Mouse (Mus musculus) layer of hippocampus, postnatal 36 days (tissue): ENCODE data around the gene Slc38a1. TPM values are rescaled to one million over a fixed set of nuclear protein-coding genes. Genes with fewer than 3 reads are reported as not detected.
"Not testable (repeated sequence)": the region's sequence is repeated elsewhere in the genome, so short reads cannot be mapped to it uniquely, and the experiment has no call there.

Source experiments
- DNase-seq, 2 experiments: peaks; one replicate each; pipeline ENCODE4 v3.0.0; 2022
- total RNA-seq, 2 experiments: library from RNA; stranded (reverse); gene quantifications; 2 replicates each; pipeline ENCODE4 v1.2.3; 2021

Gene Slc38a1
- total RNA-seq, 2 experiments from 2014 or later = 78.3 to 79.3 TPM

DNA sequence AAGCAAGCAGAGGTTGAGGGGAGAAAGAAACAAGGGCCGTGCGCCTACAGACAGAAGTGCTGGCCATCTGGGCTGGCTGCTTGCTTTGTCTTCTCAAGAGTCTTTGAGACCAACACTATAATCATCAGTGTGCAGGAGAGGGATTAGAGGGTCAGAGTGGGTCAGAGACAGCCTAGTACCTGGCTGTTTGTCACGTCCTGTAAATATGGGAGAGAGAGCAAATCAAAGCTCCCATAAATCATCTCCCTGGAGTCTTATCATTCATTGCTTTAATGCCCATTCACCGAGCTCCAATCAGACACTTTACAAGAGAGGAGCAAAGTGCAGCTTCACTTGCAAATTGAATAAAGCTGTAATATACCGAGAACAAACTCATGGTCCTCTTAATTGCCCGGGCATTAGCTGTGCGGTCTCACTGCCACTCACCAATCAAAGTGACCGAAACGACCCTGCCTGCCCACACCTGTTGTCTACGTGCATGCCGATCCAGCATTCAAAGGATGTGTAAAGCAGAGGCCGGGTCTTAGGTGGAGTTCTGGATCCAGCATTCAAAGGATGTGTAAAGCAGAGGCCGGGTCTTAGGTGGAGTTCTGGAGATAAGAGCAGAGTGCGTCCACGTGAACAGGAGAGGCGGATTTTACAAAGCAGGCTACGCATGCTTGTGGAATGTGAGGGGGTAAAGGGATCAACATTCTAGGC is 15.0 kb upstream of the Slc38a1 start:
- no peak for DNase-seq

DNA sequence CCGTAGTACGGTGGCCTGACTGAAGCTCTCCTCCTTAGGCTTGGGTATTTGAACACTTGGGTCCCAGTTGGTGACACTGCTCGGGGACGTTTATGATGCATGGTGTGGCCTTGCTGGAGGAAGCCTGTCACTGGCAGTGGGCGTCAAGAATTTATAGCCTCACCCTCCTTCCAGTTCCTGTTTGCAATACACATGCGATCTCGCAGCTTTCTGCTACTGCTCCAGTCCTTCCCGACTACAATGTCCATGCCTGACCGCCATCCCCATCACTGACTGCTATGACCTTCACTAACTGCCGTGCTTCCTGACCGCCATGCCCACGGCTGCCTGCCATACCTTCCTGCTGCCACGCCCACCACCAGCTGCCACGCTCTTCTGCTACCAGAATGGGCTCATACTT is 12.8 kb upstream of the Slc38a1 start:
- DNase-seq = no peak

DNA sequence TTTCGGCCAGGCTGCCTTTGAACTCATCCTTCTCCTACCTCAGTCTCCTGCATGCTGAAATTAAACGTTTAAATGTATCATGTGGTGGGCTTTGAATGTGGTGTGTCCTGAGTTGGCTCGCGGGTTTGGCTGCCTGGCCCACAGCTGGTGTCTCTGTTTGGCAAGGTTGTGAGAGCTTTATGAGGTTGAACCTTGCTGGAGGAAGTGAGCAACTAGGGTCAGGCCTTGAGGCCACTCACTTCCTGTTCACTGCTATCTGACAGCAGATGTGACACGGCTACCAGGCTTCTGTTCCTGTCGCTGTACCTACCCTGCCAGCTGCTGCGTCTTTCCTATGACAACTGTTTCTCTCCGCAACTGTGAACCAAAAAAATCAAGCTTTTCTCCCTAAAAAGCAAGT is 12.0 kb upstream of the Slc38a1 start:
- DNase-seq = no peak

DNA sequence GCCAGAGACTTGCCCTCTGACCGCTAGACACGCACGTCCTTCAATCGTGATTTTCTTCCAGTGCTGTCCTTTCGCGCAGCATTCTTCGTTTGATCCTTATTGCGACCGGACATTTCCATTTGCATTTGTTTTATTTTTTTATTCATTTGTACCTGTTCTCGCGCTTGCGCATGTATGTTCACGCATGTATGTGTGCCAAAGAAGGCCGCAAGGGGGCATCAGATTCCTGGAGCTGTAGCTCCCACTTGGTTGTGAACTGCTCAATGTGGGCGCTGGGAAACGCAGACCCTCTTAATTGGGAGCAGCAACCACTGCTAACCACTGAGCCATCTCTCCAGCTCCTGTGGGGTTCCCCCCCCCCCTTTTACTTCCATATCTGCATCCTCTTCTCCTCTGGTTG is 10.3 kb upstream of the Slc38a1 start:
- no peak for DNase-seq

DNA sequence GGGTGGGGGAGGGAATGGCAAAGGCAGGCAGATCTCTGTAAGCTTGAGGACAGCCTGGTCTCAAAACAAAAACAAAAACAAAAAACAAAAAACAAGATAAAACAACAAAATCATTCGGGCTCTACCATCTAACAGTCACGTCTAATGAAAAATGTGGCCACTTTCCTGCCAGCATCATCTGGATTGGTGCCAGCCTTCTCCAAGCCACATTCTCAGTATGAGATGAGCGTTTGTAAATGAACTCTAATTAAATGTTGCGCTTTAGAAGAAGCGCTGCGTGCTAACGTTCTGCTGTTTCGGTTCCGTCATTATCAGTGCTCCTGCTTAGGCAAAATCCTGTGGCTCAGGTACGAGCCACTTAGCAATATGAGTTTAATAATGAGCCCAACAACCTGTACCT is 9.8 kb upstream of the Slc38a1 start:
- no peak for DNase-seq

DNA sequence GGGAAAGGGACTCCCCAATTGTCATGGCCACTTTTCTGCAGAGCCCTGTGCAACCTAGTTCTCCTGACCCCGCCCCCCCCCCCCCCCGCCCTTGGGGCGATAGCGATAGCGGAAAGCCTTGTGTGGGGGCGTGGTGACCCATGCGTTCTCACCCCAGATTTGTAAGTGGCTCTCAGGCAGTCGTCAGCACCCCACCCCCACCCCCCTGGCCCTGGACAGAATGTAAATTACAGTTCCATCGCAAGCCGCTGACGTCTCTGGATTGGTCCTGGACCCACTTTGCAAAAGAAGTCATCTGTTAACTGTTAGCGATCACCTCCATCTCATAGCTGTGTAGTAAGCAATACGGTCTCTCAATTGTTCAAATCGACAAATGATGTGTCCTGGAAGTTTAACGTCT is 4.7 kb upstream of the Slc38a1 start:
- DNase-seq = no peak

DNA sequence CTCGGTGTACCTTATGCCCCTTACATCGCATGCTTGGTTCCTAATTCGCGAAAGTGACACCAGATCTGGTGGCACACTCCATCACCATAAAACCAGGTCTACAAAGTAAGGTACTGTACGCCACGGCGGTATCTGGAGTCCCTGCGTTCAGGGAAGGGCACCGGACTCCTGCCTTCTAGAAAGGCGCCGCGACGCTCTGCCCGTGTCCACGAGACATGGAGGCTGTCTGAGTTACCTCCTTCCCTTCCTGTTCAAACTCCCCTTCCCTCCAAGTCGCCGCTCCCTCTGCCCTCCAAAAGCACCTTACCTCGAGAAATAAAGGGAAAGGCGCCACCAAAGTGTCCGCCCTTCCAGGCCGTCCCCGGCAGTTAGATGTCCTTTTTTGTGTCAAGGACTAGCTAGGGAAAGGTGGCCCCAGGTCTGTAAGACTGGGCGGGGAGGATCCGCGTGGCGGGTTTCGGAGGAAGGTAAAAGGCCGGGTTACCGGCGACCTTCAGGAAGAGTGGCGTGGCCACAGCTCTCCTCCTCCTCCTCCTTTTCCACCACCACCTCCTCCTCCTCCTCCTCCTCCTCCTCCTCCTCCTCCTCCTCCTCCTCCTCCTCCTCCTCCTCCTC is 785 bp downstream of the Slc38a1 start:
- peak; percentile 27 to 38 for DNase-seq

DNA sequence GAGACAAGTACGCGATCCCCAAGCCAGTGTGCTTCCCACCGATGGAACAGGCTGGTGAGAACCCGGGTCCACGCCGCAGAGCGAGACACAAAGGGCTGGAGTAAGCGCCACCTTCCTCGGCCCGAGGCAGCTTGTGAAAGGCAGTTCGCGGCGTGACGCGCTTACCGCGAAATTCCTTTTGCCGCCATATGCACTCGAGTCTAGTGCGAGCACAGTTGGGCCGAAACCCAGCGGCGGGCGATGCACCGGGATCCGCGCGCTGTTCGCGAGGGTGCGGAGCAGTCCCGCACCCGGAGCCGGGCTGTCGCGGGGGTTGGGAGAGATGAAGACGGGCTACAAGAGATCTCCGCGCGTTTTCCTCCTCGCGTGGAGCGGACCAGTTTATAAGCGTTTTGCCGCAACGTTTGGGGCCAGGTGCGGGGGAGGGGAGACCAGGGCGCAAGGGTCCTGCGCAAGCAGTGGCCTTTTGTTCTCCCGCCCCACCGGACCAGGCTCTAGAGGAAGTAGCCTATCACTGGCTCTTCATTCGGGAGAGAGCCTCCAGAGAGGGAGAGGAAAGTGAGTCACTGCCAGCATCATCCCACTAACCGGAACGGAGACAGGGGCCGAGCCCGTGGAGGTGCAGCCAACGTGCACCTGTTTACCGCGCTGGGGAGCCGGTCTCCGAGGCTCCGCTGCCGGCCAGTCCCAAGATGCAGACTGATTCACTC is 1.4 kb downstream of the Slc38a1 start:
- DNase-seq = peak; percentile 69 to 71

DNA sequence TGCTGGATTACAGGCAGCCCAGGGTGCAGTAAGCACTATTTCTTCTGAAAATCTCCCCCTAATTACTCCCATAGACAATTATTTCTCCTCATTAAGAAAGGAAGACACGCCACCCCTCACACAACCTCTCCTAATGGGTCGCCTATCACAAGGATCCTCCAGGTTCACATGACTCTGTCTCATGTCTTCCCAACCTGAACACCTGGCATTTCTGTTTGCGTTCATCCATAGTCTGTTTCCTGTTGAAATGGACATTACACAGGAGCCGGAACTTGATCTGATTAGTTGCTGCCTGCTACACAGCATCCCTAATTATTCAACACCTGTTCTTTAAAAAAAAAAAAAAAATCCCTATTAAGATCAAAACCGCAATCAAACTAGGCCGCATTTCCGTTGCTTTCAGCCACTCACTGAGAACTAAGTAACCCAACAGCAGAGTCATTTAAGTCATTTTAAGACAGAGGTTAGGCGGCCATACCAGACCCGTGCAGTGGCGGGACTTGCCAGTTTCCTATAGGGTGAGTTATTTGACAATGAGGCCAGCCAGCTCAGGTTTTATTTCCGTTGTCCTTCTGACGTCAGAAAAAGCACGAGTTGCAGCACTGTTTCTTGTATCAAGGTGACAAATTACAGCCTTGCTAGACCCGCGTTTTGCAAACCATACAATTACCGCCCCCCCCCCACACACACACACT is 2.3 kb downstream of the Slc38a1 start:
- peak; percentile 12 to 14 for DNase-seq

DNA sequence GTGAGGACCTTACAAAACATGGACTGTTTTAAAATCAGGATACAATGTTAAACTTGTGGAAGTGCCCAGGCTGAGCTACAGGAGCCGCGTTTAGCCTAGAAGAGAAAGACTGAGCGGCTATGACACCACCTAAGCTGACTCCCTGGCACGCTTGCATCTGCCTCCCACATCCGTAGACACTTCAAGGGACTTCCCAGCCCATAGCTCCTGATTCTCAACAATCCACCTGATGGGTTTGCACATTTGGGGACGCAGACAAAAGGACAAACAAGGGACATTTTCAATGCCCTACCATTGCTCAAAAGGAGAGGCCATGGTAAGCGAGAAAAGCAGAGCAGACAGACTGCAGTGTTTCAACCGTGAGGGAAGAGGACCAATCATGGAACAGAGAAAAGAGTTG is 3.1 kb downstream of the Slc38a1 start:
- DNase-seq = no peak

DNA sequence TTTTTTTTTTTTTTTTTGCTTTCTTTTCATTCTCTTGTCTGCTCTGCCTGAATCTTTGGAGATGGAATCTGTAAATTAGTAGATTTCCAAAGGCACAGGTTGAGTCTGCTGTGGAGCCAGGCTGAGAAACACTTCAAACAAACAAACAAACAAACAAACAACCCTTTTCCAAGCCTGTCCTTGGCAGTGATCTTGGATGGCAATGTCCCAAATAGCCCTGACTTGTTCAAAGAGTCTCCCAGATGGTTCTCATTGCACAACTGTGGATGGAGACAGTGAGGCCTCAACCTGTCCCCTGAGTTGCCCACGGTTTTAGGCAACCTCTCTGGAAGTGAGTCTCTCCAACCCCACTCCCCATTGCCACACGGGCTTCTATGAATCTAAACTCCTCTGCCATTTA is 4.1 kb downstream of the Slc38a1 start:
- DNase-seq = no peak

DNA sequence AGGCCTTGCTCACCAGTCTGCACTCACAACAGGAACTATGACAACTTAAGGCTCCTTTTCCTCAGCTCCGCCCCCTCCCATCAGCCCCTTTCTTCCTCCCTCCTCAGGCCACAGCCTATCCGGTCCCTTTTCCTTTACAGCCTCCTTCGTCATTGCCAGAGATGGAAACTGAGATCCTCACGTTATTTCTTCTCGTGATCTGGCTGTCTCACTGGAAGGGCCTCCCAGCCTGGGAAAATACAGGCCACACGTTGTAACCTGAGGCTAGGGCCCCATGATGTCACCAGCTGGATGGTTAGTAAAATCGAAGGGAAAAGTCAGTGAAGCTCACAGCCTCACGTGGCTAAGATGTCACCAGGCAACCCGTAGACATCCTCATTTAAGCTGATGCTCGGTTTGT is 4.5 kb downstream of the Slc38a1 start:
- no peak for DNase-seq

DNA sequence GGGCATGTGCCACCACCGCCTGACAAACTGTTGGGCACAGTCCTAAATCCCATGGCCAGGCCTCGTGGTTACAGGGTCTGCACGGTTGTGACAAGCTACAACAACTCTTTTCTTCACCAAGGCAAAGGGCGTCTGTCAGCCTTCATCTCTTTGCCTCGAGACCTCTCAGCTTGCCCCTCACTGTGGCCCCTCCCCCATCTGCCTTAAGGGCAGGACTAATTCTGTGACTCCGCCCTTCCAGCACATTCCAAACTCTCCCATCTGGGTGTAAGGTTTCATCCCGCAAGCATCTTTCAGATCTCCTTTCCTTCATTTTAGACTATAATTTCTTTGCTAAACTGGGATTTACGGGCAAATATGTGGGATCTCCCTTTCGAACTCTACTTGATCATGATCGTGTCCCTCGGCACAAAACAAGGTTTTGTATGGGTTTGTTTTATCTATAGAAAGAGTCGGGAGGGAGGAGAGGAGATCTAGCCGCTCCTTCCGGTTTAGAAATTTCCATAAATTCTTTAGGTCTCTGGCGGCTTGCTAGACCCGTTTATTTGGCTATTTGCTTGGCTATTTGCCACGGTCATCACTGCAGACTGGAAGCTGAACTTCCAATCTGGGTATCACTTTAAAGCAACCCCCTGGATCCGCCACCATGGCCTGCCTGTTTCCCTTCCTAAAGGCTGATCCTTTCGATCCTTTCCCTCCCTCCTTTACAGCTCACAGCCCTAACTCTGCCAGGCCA is 7.9 kb downstream of the Slc38a1 start:
- DNase-seq = no peak

DNA sequence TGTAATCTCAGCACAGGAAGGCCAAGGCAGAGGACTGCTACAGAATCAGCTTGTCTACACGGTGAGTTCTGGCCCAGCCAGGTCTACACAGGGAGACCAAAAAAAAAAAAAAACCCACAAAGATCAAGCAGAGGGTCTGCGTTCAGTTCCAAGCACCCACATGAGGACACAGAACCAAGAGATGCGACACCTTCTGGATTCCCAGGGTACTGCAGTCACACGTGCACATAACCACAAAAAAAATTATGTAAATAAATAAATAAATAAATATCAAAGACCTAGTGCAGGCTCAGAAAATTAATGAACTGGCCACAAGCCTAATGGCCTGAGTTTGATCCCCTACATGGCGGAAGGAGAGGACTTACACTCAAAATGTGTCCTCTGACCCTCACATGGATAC is 10.5 kb downstream of the Slc38a1 start:
- DNase-seq = no peak

DNA sequence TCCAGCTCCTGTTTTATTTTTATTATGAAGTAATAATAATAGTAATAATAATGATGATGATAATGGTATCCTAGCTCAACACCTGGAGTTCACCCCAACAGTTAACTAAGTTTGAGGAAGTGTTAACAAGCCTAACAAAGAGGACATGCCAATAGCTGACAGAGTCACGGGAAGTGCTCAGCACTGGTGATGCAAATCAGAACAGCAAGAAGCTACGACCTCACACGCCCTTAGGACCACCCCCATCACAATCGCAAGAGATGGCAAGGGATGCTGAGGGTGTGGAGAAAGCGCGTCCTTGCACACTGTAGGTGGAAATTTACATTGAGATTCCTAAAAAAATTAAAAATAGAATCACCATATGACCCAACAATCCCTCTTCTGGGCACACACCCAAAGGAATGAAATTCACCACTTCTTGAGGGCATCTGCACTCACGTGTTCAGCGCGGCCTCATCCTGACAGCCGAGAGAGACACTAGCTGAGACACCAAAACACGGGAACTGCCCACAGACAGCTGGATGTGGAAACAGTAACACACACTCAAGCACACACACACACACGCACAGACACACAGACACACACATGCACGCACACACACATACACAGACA is 11.5 kb downstream of the Slc38a1 start:
- no peak for DNase-seq

DNA sequence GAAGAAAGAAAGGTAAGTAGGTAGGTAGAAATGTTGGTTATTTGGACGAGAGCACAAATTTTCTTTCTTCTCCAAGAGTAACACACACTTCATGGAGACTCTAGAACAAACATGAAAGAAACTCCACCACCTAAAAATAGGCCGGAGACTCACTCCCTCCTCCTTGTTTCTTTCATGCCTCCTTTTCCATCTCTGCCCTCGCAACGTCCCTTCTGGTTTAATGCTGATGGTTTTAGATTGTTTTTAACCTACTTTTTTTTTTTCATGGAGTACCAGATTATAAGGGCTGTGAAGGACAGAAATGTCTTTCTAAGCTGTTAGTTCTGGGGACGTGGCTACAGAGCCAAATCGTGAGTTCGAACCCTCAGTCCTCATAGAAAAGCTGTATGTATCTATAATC is 14.5 kb downstream of the Slc38a1 start:
- DNase-seq = no peak

DNA sequence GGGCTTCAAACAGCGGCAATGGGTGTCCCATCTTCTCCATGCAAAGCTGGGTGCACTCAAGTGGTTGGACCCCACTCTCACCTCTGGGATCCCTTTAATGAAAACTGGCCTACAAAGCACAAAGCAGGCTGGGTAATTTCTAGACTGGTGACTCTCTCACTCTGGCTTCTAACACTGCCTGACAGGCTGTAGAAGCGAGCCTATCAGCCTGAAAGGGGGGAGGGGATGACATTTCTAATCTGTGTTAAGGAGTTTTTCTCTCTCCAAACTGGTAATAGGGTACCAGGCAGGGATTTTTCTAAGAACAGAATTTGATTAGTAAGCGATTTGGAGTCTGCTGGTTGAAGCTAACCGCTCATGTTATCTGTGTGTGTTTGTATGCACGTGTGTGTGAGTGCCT is 15.8 kb downstream of the Slc38a1 start:
- no peak for DNase-seq

DNA sequence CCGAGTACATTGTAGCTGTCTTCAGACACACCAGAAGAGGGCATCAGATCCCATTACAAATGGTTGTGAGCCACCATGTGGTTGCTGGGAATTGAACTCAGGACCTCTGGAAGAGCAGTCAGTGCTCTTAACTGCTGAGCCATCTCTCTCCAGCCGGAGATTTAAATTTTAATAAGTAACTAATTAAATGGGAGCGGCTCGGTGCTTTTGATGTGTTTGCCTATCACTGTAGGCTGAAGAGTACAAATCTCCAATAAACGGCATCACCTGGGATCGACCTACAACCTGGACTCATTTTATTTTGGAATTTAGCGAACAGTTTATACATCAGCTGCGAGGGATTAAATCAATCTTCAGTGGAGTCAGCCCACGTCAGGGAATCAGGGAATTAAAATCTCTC is 17.7 kb downstream of the Slc38a1 start:
- not testable (repeated sequence) for DNase-seq

DNA sequence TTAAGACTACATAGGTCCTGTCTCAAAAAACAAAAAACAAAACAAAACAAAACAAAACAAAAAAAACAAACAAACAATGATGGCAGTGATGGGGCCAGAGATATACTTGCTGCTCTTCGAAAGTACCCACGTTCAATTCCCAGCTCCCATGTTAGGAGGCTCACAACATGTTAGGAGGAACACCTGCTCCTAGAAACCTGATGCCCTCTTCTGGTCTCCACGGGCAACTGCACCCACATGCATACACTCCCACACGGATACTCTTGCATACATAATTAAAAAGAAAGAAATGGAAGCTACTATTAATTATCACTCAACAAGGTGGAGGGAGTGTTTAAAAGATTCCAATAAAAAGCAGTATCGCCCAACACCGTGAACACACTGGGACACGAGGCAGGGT is 20.3 kb downstream of the Slc38a1 start:
- no peak for DNase-seq

DNA sequence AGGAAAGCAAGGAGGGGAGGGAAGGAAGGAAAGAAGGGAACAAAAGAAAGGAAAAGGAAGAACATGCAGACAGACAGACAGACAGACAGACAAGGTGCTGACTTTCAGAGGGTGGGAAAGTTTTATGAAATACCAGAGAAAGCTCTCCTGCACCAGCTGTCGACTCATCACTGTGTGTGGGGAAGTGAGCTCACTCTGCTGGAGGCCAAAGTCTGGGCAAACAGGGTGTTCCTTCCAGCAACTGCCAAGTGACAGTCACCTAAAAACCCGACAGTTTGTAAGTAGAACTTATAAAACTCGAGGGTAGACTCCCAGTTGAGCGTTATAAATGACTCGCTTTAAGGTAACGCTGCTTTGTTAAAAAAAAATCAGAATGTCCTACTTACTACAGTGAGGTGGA is 21.0 kb downstream of the Slc38a1 start:
- no peak for DNase-seq

DNA sequence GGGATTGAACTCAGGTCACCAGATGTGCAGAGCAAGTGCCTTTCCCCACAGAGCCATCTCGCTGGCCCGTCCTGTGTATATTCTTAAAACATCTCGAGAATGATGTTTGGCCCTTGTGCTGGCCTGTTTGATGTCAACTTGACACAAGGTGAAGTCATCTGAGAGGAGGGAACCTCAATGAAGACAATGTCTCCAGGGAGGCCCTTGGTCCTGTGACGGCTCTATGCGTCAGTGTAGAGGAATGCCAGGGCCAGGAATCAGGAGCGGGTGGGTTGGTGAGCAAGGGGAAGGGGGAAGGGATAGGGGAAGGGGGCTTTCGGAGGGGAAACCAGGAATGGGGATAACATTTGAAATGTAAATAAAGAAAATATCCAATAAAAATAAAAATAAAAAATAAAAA is 25.2 kb downstream of the Slc38a1 start:
- DNase-seq = no peak

DNA sequence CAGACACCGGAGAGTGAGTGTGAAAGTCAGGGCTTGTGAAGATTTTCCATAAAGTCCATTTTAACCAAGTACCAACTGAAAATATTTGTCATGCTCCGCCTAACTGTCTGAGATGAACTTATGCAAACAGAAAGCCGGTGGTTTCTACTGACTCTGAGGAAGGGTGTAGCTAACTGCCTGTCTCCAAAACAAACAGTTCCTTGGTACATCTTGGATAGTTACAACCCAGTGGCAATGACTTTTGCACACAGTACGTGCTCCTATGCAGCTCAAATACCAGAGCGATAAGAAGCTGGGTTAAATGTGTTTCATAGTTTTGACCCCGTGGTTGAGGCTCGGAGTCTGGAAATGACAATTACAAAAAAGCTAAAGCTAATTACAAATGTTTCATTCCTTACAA is 34.0 kb downstream of the Slc38a1 start:
- no peak for DNase-seq
